Mouse (Mus musculus) embryonic facial prominence, embryonic 11.5 days (tissue): ENCODE measurements around the gene Abl1. TPM values are rescaled to one million over a fixed set of nuclear protein-coding genes. Genes with fewer than 3 reads are reported as not detected.
"Not testable (repeated sequence)": the region's sequence is repeated elsewhere in the genome, so short reads cannot be mapped to it uniquely, and the experiment has no call there.

Source experiments
- ATAC-seq: fragments of 200-750 bp; cut with Nextera tagmentation; replicated peaks from 2 replicates; pipeline ENCODE4 v1.8.0; 2017; ENCODE audit warnings: low read depth; ENCODE audit not compliant: insufficient number of reproducible peaks, low FRiP score, low TSS enrichment
- DNase-seq: peaks from one replicate; pipeline ENCODE4 v3.0.0-alpha.2; 2015; ENCODE audit warnings: low spot score
- H3K27ac ChIP-seq: fragments of 300-500 bp; sonication (generic); replicated peaks from 2 replicates; pipeline ENCODE4 v1.5.1; 2014; ENCODE audit warnings: mild to moderate bottlenecking, low read depth, low read length, control low read depth
- H3K27me3 ChIP-seq: fragments of 300-500 bp; sonication (generic); 2 replicates; pipeline ENCODE4 v1.6.1; 2014; ENCODE audit warnings: mild to moderate bottlenecking, low read length, moderate library complexity, mixed read lengths; ENCODE audit not compliant: control insufficient read depth, insufficient read depth
- H3K36me3 ChIP-seq: fragments of 300-500 bp; sonication (generic); replicated peaks from 2 replicates; pipeline ENCODE4 v1.6.1; 2014; ENCODE audit warnings: low read depth, mild to moderate bottlenecking, low read length, moderate library complexity, mixed read lengths; ENCODE audit not compliant: control insufficient read depth, insufficient read depth
- H3K4me1 ChIP-seq: fragments of 300-500 bp; sonication (generic); 2 replicates; pipeline ENCODE4 v1.6.1; 2014; ENCODE audit warnings: low read length, mixed read lengths; ENCODE audit not compliant: control insufficient read depth, insufficient read depth
- H3K4me2 ChIP-seq: fragments of 300-500 bp; sonication (generic); 2 replicates; pipeline ENCODE4 v1.6.1; 2014; ENCODE audit warnings: low read depth, mild to moderate bottlenecking, control low read depth, low read length, moderate library complexity
- H3K4me3 ChIP-seq: fragments of 300-500 bp; sonication (generic); 2 replicates; pipeline ENCODE4 v1.5.1; 2014; ENCODE audit warnings: low read depth, low read length, control low read depth
- H3K9ac ChIP-seq: fragments of 300-500 bp; sonication (generic); replicated peaks from 2 replicates; pipeline ENCODE4 v1.6.1; 2014; ENCODE audit warnings: mild to moderate bottlenecking, control low read depth, low read length
- H3K9me3 ChIP-seq: fragments of 300-500 bp; sonication (generic); replicated peaks from 2 replicates; pipeline ENCODE4 v1.6.1; 2016; ENCODE audit warnings: mild to moderate bottlenecking, low read length, inconsistent platforms, mixed read lengths; ENCODE audit not compliant: control insufficient read depth
- WGBS: fragments of 180-500 bp; shearing (Covaris S2); extraction: QIAGEN DNeasy Blood & Tissue Kit; methylation state at CpG from one replicate; pipeline ENCODE4 v1.1.7; 2014; 5-methylcytosine and 5-hydroxymethylcytosine counted together
- polyA plus RNA-seq: library from polyadenylated mRNA; unstranded; fragments of >200 nt; fragmentation: Nextera tagmentation; extraction: Ambion mirVana; gene quantifications from 2 replicates; pipeline ENCODE4 v1.2.1, GENCODE M21; 2014

Abl1 gene
- polyA plus RNA-seq, 1 experiment from 2014 or later = 39.5 TPM

GRCm38 (mm10) chr2:31678641-31679040 lies 9.5 kb upstream of the Abl1 start:
- Histone ChIP-seq H3K9ac (no peak overlapping the region), H3K4me1 (no peaks in the 10 kb centered on the region), H3K36me3 (peaks cover 17% of the 10 kb centered on the region), H3K27ac (no peak overlapping the region), H3K27me3 (no peaks in the 10 kb centered on the region), H3K9me3 (no peaks in the 10 kb centered on the region), H3K4me3 (no peak overlapping the region), H3K4me2 (no peak overlapping the region)
- no peak for ATAC-seq
- no peak for DNase-seq
- 95% methylated on average over 6 of the region's 6 CpGs for WGBS

GRCm38 (mm10) chr2:31681051-31681707 lies 7.0 kb upstream of the Abl1 start:
- ATAC-seq, H3K9me3 ChIP-seq, DNase-seq, H3K9ac ChIP-seq, H3K4me3 ChIP-seq, H3K27ac ChIP-seq, H3K4me2 ChIP-seq, H3K4me1 ChIP-seq, H3K27me3 ChIP-seq: not testable (repeated sequence)
- H3K36me3 ChIP-seq = peaks cover 17% of the 10 kb centered on the region
- WGBS = 91% methylated on average over 15 of the region's 15 CpGs

DNA sequence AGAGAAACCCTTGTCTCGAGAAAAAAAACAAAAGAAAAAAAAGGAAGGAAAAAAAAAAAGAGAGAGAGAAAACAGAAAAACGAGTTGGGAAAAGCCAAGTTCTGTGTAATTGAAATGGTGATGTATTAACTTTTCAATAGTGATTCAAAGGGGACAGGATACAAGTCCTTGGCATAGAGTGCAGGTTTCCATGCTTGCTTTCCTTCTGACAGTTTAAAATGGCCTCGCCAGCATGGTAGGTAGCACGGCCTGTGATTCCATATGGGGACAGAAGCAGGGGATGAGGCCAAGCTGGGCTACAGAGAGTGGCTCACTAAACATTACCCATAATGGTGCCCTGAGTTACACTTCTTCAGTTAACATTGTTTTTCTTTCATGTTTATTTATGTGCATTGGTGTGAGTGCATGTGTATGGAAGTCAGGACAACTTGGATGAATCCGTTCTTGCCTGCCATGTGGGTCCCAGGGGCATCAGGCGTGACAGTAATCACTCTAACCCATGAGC lies 6.4 kb upstream of the Abl1 start:
- Histone ChIP-seq H3K4me2 (no peak overlapping the region), H3K4me3 (no peak overlapping the region), H3K27ac (no peak overlapping the region), H3K36me3 (peaks cover 12% of the 10 kb centered on the region), H3K27me3 (no peaks in the 10 kb centered on the region), H3K9ac (no peak overlapping the region), H3K4me1 (no peaks in the 10 kb centered on the region), H3K9me3 (no peaks in the 10 kb centered on the region)
- ATAC-seq (no peak), DNase-seq (no peak)
- 88% methylated on average over 6 of the region's 6 CpGs for WGBS

DNA sequence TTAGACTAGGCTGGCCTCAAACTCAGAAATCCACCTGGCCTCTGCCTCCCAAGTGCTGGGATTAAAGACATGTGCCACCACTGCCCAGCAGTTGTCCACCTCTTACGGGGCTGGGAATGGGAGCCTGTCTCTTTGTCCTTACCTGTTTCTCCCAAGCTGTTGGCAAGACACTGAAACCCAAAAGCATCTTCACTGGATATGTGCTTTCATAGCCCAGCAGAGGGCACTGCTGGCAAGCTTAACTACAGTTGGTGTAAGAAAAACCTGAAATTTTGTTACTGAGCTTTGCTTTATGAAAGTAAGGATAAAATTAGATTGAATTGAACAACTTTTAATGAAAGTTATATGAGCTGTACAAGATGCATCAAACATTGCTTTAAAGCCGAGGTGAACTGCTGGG lies 4.5 kb upstream of the Abl1 start:
- no peak overlapping the region for H3K9ac ChIP-seq
- H3K36me3 ChIP-seq = peaks cover 8% of the 10 kb centered on the region
- WGBS = 29% methylated on average over 2 of the region's 2 CpGs
- DNase-seq (peak; percentile 79), ATAC-seq (no peak)
- H3K27ac ChIP-seq = no peak overlapping the region
- H3K27me3 ChIP-seq = no peaks in the 10 kb centered on the region
- H3K4me2 ChIP-seq = no peak overlapping the region
- no peaks in the 10 kb centered on the region for H3K9me3 ChIP-seq
- H3K4me1 ChIP-seq = no peaks in the 10 kb centered on the region
- no peak overlapping the region for H3K4me3 ChIP-seq

DNA sequence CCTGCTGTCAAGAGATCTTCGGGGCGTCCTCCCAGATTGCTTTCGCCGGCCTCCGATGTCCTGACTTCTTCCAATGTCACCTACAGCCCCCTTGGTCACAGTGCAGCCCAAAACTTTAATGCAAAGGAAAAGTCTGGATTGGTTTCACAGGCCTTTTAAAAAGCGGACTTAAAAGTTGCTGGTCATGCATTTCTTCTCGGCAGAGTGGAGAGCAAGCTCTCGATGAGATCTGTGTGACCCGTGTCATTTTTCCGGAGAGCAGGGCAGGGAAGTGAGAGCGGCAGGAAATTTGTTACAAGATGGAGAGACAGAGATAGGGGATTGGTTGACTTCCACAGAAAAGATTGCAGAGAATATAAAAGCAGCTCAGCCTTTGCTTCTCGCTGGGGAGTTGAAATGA lies 869 bp downstream of the Abl1 start:
- H3K27ac ChIP-seq = peak overlapping the region; percentile 88

GRCm38 (mm10) chr2:31690063-31690462 lies 1.9 kb downstream of the Abl1 start:
- DNase-seq (no peak), ATAC-seq (no peak)
- Histone ChIP-seq H3K27me3 (no peaks in the 10 kb centered on the region), H3K4me1 (no peaks in the 10 kb centered on the region), H3K4me2 (peak overlapping the region; percentile 80), H3K4me3 (peak overlapping the region; percentile 92), H3K36me3 (no peaks in the 10 kb centered on the region), H3K9ac (0 out of 2 replicates have a peak overlapping the region, but pooled peaks have one; percentile 34), H3K9me3 (no peaks in the 10 kb centered on the region), H3K27ac (no peak overlapping the region)
- 49% methylated on average over 3 of the region's 3 CpGs for WGBS

More for the DNA sequence above, 869 bp downstream of the Abl1 start:
- ATAC-seq (no peak), DNase-seq (peak; percentile 7)
- Histone ChIP-seq H3K4me2 (peak overlapping the region; percentile 80), H3K9ac (peak overlapping the region; percentile 87), H3K36me3 (no peaks in the 10 kb centered on the region), H3K27me3 (no peaks in the 10 kb centered on the region), H3K4me1 (no peaks in the 10 kb centered on the region), H3K9me3 (no peaks in the 10 kb centered on the region), H3K4me3 (peak overlapping the region; percentile 92)
- WGBS = 0% methylated on average over 12 of the region's 12 CpGs

DNA sequence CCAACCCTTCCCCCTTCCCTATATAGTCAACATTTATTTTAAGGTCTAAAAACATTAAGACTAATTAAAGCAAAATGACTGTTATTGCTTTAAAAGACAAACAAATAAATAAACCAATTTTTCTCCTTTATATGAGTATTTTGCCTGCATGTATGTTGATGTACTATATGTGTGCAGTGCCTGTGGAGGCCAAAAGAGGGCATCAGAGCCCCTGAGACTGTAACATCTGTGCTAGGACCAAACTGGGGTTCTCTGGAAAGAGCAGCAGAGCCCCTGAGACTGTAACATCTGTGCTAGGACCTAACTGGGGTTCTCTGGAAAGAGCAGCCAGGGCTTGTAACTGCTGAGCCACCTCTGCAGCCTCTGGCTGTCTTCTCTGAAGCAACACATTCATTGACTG lies 10.0 kb downstream of the Abl1 start:
- peak; percentile 10 for DNase-seq
- Histone ChIP-seq H3K36me3 (no peaks in the 10 kb centered on the region; the same call in 1 of the 2 replicates), H3K9ac (no peak overlapping the region), H3K4me1 (no peaks in the 10 kb centered on the region), H3K4me2 (no peak overlapping the region), H3K9me3 (no peaks in the 10 kb centered on the region), H3K4me3 (no peak overlapping the region), H3K27me3 (no peaks in the 10 kb centered on the region), H3K27ac (no peak overlapping the region)
- no peak for ATAC-seq

- no peak for ATAC-seq
- Histone ChIP-seq H3K27ac (no peak overlapping the region), H3K9ac (no peak overlapping the region)
These were observed 12.6 kb downstream of the Abl1 start for GRCm38 (mm10) chr2:31700545-31701446.

More at GRCm38 (mm10) chr2:31700545-31701446, 12.6 kb downstream of the Abl1 start:
- H3K4me3 ChIP-seq = no peak overlapping the region
- H3K27me3 ChIP-seq = no peaks in the 10 kb centered on the region
- WGBS = 64% methylated on average over 7 of the region's 7 CpGs
- H3K4me1 ChIP-seq = no peaks in the 10 kb centered on the region
- peak; percentile 65 for DNase-seq
- H3K4me2 ChIP-seq = no peak overlapping the region
- no peaks in the 10 kb centered on the region for H3K9me3 ChIP-seq
- no peaks in the 10 kb centered on the region; the same call in 1 of the 2 replicates for H3K36me3 ChIP-seq
